ENCODE assay signal across 13 mouse cellular contexts in genomic region chr3:93745475-93745874, GRCm38 (mm10). TPM values are rescaled to one million over a fixed set of nuclear protein-coding genes. Genes with fewer than 3 reads are reported as not detected.
"Had no signal": no experiment of that assay in that cellular context is flagged by ENCODE, and none has a peak within 500 bp of the region (broad histone marks: within the 10 kb centered on the region; RNA-seq: fewer than 3 reads in every experiment).

No protein-coding gene starts in this region.

RNA-seq across cellular contexts. Expression of gene Gm5773, which starts 27.3 kb away (rescaled TPM):
- polyA plus RNA-seq: neural tube, embryonic 13.5 days; neural tube, embryonic 14.5 days; neural tube, embryonic 15.5 days; small intestine, adult 2 months; spleen, adult 2 months; stomach, embryonic 14.5 days; stomach, embryonic 15.5 days; stomach, embryonic 16.5 days; stomach, postnatal 0 days; testis, adult 2 months; thymus, adult 2 months; thymus, postnatal 0 days; urinary bladder, adult 2 months had no signal

RNA-seq across cellular contexts. Expression of gene Tdpoz4, which starts 50.7 kb away (rescaled TPM):
- polyA plus RNA-seq: neural tube, embryonic 13.5 days; neural tube, embryonic 14.5 days; neural tube, embryonic 15.5 days; small intestine, adult 2 months; spleen, adult 2 months; stomach, embryonic 14.5 days; stomach, embryonic 15.5 days; stomach, embryonic 16.5 days; stomach, postnatal 0 days; testis, adult 2 months; thymus, postnatal 0 days; urinary bladder, adult 2 months had no signal

RNA-seq across cellular contexts. Expression of gene Gm37596, which starts 52.6 kb away (rescaled TPM):
- polyA plus RNA-seq: neural tube, embryonic 13.5 days; neural tube, embryonic 14.5 days; neural tube, embryonic 15.5 days; small intestine, adult 2 months; spleen, adult 2 months; stomach, embryonic 14.5 days; stomach, embryonic 15.5 days; stomach, embryonic 16.5 days; stomach, postnatal 0 days; testis, adult 2 months; thymus, adult 2 months; thymus, postnatal 0 days; urinary bladder, adult 2 months had no signal
